Mouse (Mus musculus): ENCODE data around the gene Opn4. TPM values are rescaled to one million over a fixed set of nuclear protein-coding genes. Genes with fewer than 3 reads are reported as not detected.

Gene Opn4
- total and polyA plus RNA-seq, 3 experiments: not detected

- TF ChIP-seq KAT2A (conservative IDR thresholded peaks at IDR 0.05; ENCODE audit: low read depth, low read length) (no peak), SIN3A (IDR thresholded peaks at IDR 0.05; ENCODE audit: low read length) (peak; percentile 74), MYB (IDR thresholded peaks at IDR 0.05; ENCODE audit: low read depth, low read length) (no peak), E2F4 (IDR thresholded peaks at IDR 0.05; ENCODE audit: borderline replicate concordance, low read depth, low read length) (no peak), GATA1 (IDR thresholded peaks at IDR 0.05; ENCODE audit: low read depth, low read length) (no peak), TBP (IDR thresholded peaks at IDR 0.05; ENCODE audit: low read depth, low read length) (no peak), EP300 (IDR thresholded peaks at IDR 0.05; ENCODE audit: low read depth in 1 of 2, low read length in 2 of 2) (peak in 1 of 2 experiments; percentile 24; a peak in 1 of 4 replicates), MXI1 (IDR thresholded peaks at IDR 0.05; ENCODE audit: low read depth, low read length) (peak; percentile 45; the same call in 1 of the 2 replicates), CTCF (IDR thresholded peaks at IDR 0.05 in 2 of 3, conservative IDR thresholded peaks at IDR 0.05 in 1 of 3; ENCODE audit: control insufficient read depth in 1 of 3, insufficient read depth in 1 of 3, low read depth in 2 of 3, low read length in 3 of 3, poor library complexity in 1 of 3, severe bottlenecking in 1 of 3) (peak; percentile 79 to 96 (median 87)), MYC (IDR thresholded peaks at IDR 0.05; ENCODE audit: low read depth, low read length) (0 out of 2 replicates have a peak, but pooled peaks have one; percentile 58), ELF1 (IDR thresholded peaks at IDR 0.05; ENCODE audit: low read depth, low read length) (no peak), MAFK (IDR thresholded peaks at IDR 0.05; ENCODE audit: borderline replicate concordance, low read depth, low read length) (no peak), CHD1 (IDR thresholded peaks at IDR 0.05; ENCODE audit: low read depth, low read length) (no peak), NRF1 (IDR thresholded peaks at IDR 0.05; ENCODE audit: insufficient read depth, low read depth, low read length, poor library complexity, severe bottlenecking) (peak; percentile 44; the same call in 1 of the 2 replicates), ZMIZ1 (IDR thresholded peaks at IDR 0.05; ENCODE audit: low read depth, low read length) (no peak), MEF2A (IDR thresholded peaks at IDR 0.05; ENCODE audit: extremely low read depth, insufficient replicate concordance, low read depth, low read length, poor library complexity, severe bottlenecking) (no peak), CHD2 (IDR thresholded peaks at IDR 0.05; ENCODE audit: low read length) (no peak), GABPA (IDR thresholded peaks at IDR 0.05; ENCODE audit: low read depth, low read length) (no peak)
Observed at GRCm38 (mm10) chr14:34620611-34621376, 20.9 kb upstream of the Opn4 start (continued).

- DNase-seq (ENCODE audit: low read depth, low spot score): peak; percentile 41
- Histone ChIP-seq H3K36me3 (ENCODE audit: control insufficient read depth in 1 of 2, insufficient read depth in 2 of 2, low read length in 2 of 2) (peaks cover 0 to 13% of the 10 kb centered on the region in 2 experiments; a peak in 2 of 4 replicates), H3K27me3 (ENCODE audit: control insufficient read depth in 1 of 2, insufficient read depth in 2 of 2, low read length in 2 of 2) (no peaks in the 10 kb centered on the region), H3K4me1 (ENCODE audit: control insufficient read depth in 1 of 2, insufficient read depth in 2 of 2, low read length in 2 of 2) (peaks cover 9 to 15% of the 10 kb centered on the region in 2 experiments), H3K79me2 (ENCODE audit: control insufficient read depth, insufficient read depth, low read length, poor library complexity) (no peaks in the 10 kb centered on the region), H3K9me3 (replicated peaks; ENCODE audit: insufficient read depth, low read length) (no peaks in the 10 kb centered on the region), H3K9ac (ENCODE audit: control insufficient read depth, low read depth, low read length, poor library complexity, severe bottlenecking) (no peak overlapping the region), H3K4me3 (ENCODE audit: control insufficient read depth in 1 of 2, insufficient read depth in 1 of 2, low read depth in 2 of 2, low read length in 2 of 2) (no peak overlapping the region), H3K27ac (ENCODE audit: control insufficient read depth, low read depth, low read length) (no peak overlapping the region)
- TF ChIP-seq MAFK (IDR thresholded peaks at IDR 0.05; ENCODE audit: borderline replicate concordance, low read depth, low read length) (no peak), CTCF (IDR thresholded peaks at IDR 0.05 in 2 of 3, conservative IDR thresholded peaks at IDR 0.05 in 1 of 3; ENCODE audit: control insufficient read depth in 1 of 3, insufficient read depth in 1 of 3, low read depth in 2 of 3, low read length in 3 of 3, poor library complexity in 1 of 3, severe bottlenecking in 1 of 3) (no peak), BHLHE40 (IDR thresholded peaks at IDR 0.05; ENCODE audit: borderline replicate concordance, low read depth, low read length) (no peak), RCOR1 (IDR thresholded peaks at IDR 0.05; ENCODE audit: low read depth, low read length) (no peak), SIN3A (IDR thresholded peaks at IDR 0.05; ENCODE audit: low read length) (no peak), USF1 (IDR thresholded peaks at IDR 0.05; ENCODE audit: low read depth, low read length) (no peak), NRF1 (IDR thresholded peaks at IDR 0.05; ENCODE audit: insufficient read depth, low read depth, low read length, poor library complexity, severe bottlenecking) (no peak), MYC (IDR thresholded peaks at IDR 0.05; ENCODE audit: low read depth, low read length) (no peak), EP300 (IDR thresholded peaks at IDR 0.05; ENCODE audit: low read depth in 1 of 2, low read length in 2 of 2) (no peak), POLR2AphosphoS2 (IDR thresholded peaks at IDR 0.05; ENCODE audit: low read length) (no peak), ZKSCAN1 (IDR thresholded peaks at IDR 0.05; ENCODE audit: low read depth, low read length) (no peak), USF2 (IDR thresholded peaks at IDR 0.05; ENCODE audit: borderline replicate concordance in 1 of 2, insufficient read depth in 1 of 2, low read depth in 1 of 2, low read length in 2 of 2) (no peak), SMC3 (IDR thresholded peaks at IDR 0.05; ENCODE audit: low read depth, low read length) (no peak), MXI1 (IDR thresholded peaks at IDR 0.05; ENCODE audit: low read depth, low read length) (no peak), CHD1 (IDR thresholded peaks at IDR 0.05; ENCODE audit: low read depth, low read length) (no peak), TBP (IDR thresholded peaks at IDR 0.05; ENCODE audit: low read depth, low read length) (no peak), MEF2A (IDR thresholded peaks at IDR 0.05; ENCODE audit: extremely low read depth, insufficient replicate concordance, low read depth, low read length, poor library complexity, severe bottlenecking) (no peak)
Observed at GRCm38 (mm10) chr14:34618808-34619207, 18.9 kb upstream of the Opn4 start.

All from MEL (cell line).